Mouse (Mus musculus) skeletal muscle tissue, adult 2 months (tissue): ENCODE measurements around the gene Slc41a2.
"Not testable (repeated sequence)": the region's sequence is repeated elsewhere in the genome, so short reads cannot be mapped to it uniquely, and the experiment has no call there.

ENCODE experiments used
- DNase-seq: peaks from one replicate; pipeline ENCODE4 v3.0.0-alpha.2; 2012; ENCODE audit warnings: low read depth, low spot score

Gene Slc41a2

GRCm38 (mm10) chr10:83351779-83352178 lies 14.1 kb upstream of the Slc41a2 start:
- DNase-seq = not testable (repeated sequence)

- DNase-seq = no peak
Measured at GRCm38 (mm10) chr10:83350689-83351088, 13.0 kb upstream of the Slc41a2 start.

- no peak for DNase-seq
Measured at GRCm38 (mm10) chr10:83347494-83347893, 9.8 kb upstream of the Slc41a2 start.

GRCm38 (mm10) chr10:83346359-83346736 lies 8.7 kb upstream of the Slc41a2 start:
- no peak for DNase-seq

GRCm38 (mm10) chr10:83345693-83346358 lies 8.1 kb upstream of the Slc41a2 start:
- DNase-seq = no peak

- peak; percentile 21 for DNase-seq
Measured at GRCm38 (mm10) chr10:83343828-83344685, 6.4 kb upstream of the Slc41a2 start.

- DNase-seq = peak; percentile 29
Measured at GRCm38 (mm10) chr10:83343171-83343570, 5.5 kb upstream of the Slc41a2 start.

- no peak for DNase-seq
Measured at GRCm38 (mm10) chr10:83341226-83341625, 3.5 kb upstream of the Slc41a2 start.

GRCm38 (mm10) chr10:83337971-83338598 lies 403 bp upstream of the Slc41a2 start:
- DNase-seq = no peak

- DNase-seq = no peak
Measured at GRCm38 (mm10) chr10:83336336-83336735, 1.3 kb downstream of the Slc41a2 start.

GRCm38 (mm10) chr10:83332581-83332980 lies 5.1 kb downstream of the Slc41a2 start:
- DNase-seq = no peak

- no peak for DNase-seq
Measured at GRCm38 (mm10) chr10:83331811-83332210, 5.9 kb downstream of the Slc41a2 start.

- DNase-seq = no peak
Measured at GRCm38 (mm10) chr10:83330336-83330735, 7.3 kb downstream of the Slc41a2 start.

GRCm38 (mm10) chr10:83328791-83329190 lies 8.9 kb downstream of the Slc41a2 start:
- DNase-seq = no peak

- DNase-seq = no peak
Measured at GRCm38 (mm10) chr10:83326648-83327285, 10.9 kb downstream of the Slc41a2 start.

GRCm38 (mm10) chr10:83325903-83326302 lies 11.8 kb downstream of the Slc41a2 start:
- no peak for DNase-seq

- DNase-seq = no peak
Measured at GRCm38 (mm10) chr10:83324871-83325270, 12.8 kb downstream of the Slc41a2 start.

GRCm38 (mm10) chr10:83322551-83323100 lies 15.1 kb downstream of the Slc41a2 start:
- no peak for DNase-seq

- DNase-seq = no peak
Measured at GRCm38 (mm10) chr10:83321528-83321927, 16.2 kb downstream of the Slc41a2 start.

GRCm38 (mm10) chr10:83320870-83321269 lies 16.8 kb downstream of the Slc41a2 start:
- DNase-seq = peak; percentile 15

GRCm38 (mm10) chr10:83320396-83320795 lies 17.3 kb downstream of the Slc41a2 start:
- DNase-seq = no peak

- DNase-seq = no peak
Measured at GRCm38 (mm10) chr10:83313033-83313432, 24.6 kb downstream of the Slc41a2 start.
